Mouse (Mus musculus): ENCODE results near the gene Fam228b. TPM values are rescaled to one million over a fixed set of nuclear protein-coding genes. Genes with fewer than 3 reads are reported as not detected.
A peak's percentile ranks its signal among the peaks of the same experiment; 100 is the strongest.
"Not testable (repeated sequence)": the region's sequence is repeated elsewhere in the genome, so short reads cannot be mapped to it uniquely, and the experiment has no call there.

Fam228b gene
- polyA plus RNA-seq, 1 experiment: not detected

GRCm38 (mm10) chr12:4707488-4708017, 61.5 kb downstream of the Fam228b start:
- TF ChIP-seq POLR2A (IDR thresholded peaks at IDR 0.05; ENCODE audit: insufficient read depth, low read depth, low read length): no peak
- no peak for TF ChIP-seq CTCF (IDR thresholded peaks at IDR 0.05; ENCODE audit: insufficient read depth, low read depth, low read length)
- no peaks in the 10 kb centered on the region for H3K4me1 ChIP-seq (ENCODE audit: control insufficient read depth, insufficient read depth, low read length)
- H3K4me3 ChIP-seq (ENCODE audit: insufficient read depth, low read depth, low read length): no peak overlapping the region
- H3K27ac ChIP-seq (ENCODE audit: insufficient read depth, low read depth, low read length): no peak overlapping the region
- WGBS: 93% methylated on average over 14 of the region's 14 CpGs

GRCm38 (mm10) chr12:4706901-4707300, 62.2 kb downstream of the Fam228b start:
- Histone ChIP-seq H3K4me3 (ENCODE audit: insufficient read depth, low read depth, low read length) (no peak overlapping the region), H3K27ac (ENCODE audit: insufficient read depth, low read depth, low read length) (no peak overlapping the region), H3K4me1 (ENCODE audit: control insufficient read depth, insufficient read depth, low read length) (no peaks in the 10 kb centered on the region)
- 85% methylated on average over 10 of the region's 10 CpGs for WGBS
- no peak for TF ChIP-seq CTCF (IDR thresholded peaks at IDR 0.05; ENCODE audit: insufficient read depth, low read depth, low read length)
- no peak for TF ChIP-seq POLR2A (IDR thresholded peaks at IDR 0.05; ENCODE audit: insufficient read depth, low read depth, low read length)

- 88% methylated on average over 5 of the region's 5 CpGs for WGBS
- no peak for TF ChIP-seq CTCF (IDR thresholded peaks at IDR 0.05; ENCODE audit: insufficient read depth, low read depth, low read length)
- TF ChIP-seq POLR2A (IDR thresholded peaks at IDR 0.05; ENCODE audit: insufficient read depth, low read depth, low read length): no peak
- no peak overlapping the region for H3K27ac ChIP-seq (ENCODE audit: insufficient read depth, low read depth, low read length)
- H3K4me3 ChIP-seq (ENCODE audit: insufficient read depth, low read depth, low read length): no peak overlapping the region
- no peaks in the 10 kb centered on the region for H3K4me1 ChIP-seq (ENCODE audit: control insufficient read depth, insufficient read depth, low read length)
Observed at GRCm38 (mm10) chr12:4706175-4706574, 62.9 kb downstream of the Fam228b start.

- not testable (repeated sequence) for H3K4me3 ChIP-seq (ENCODE audit: insufficient read depth, low read depth, low read length); H3K27ac ChIP-seq (ENCODE audit: insufficient read depth, low read depth, low read length); H3K4me1 ChIP-seq (ENCODE audit: control insufficient read depth, insufficient read depth, low read length)
- 80% methylated on average over 6 of the region's 6 CpGs for WGBS
Observed at GRCm38 (mm10) chr12:4705626-4706025, 63.4 kb downstream of the Fam228b start.

- Histone ChIP-seq H3K4me3 (ENCODE audit: insufficient read depth, low read depth, low read length) (no peak overlapping the region), H3K4me1 (ENCODE audit: control insufficient read depth, insufficient read depth, low read length) (no peaks in the 10 kb centered on the region), H3K27ac (ENCODE audit: insufficient read depth, low read depth, low read length) (no peak overlapping the region)
- 94% methylated on average over 1 of the region's 1 CpGs for WGBS
- TF ChIP-seq CTCF (IDR thresholded peaks at IDR 0.05; ENCODE audit: insufficient read depth, low read depth, low read length) (no peak), POLR2A (IDR thresholded peaks at IDR 0.05; ENCODE audit: insufficient read depth, low read depth, low read length) (no peak)
Observed at GRCm38 (mm10) chr12:4694534-4694933, 74.5 kb downstream of the Fam228b start.

GRCm38 (mm10) chr12:4691193-4691592, 77.9 kb downstream of the Fam228b start:
- Histone ChIP-seq H3K27ac (ENCODE audit: insufficient read depth, low read depth, low read length) (peak overlapping the region; percentile 61), H3K4me3 (ENCODE audit: insufficient read depth, low read depth, low read length) (no peak overlapping the region), H3K4me1 (ENCODE audit: control insufficient read depth, insufficient read depth, low read length) (no peaks in the 10 kb centered on the region)
- WGBS: 81% methylated on average over 3 of the region's 3 CpGs
- TF ChIP-seq POLR2A (IDR thresholded peaks at IDR 0.05; ENCODE audit: insufficient read depth, low read depth, low read length): no peak
- TF ChIP-seq CTCF (IDR thresholded peaks at IDR 0.05; ENCODE audit: insufficient read depth, low read depth, low read length): no peak

Other genes starting within 250 kb of the Fam228b start
- gene Itsn2, start 176.6 kb downstream of the Fam228b start, polyA plus RNA-seq (2012; ENCODE audit: insufficient read depth, insufficient read length, low replicate concordance, missing spikeins): not detected in 2 replicates
- not detected in 2 replicates for gene Gm3625, start 176.3 kb downstream of the Fam228b start, polyA plus RNA-seq (2012; ENCODE audit: insufficient read depth, insufficient read length, low replicate concordance, missing spikeins)
- gene Fam228a, start 30.8 kb downstream of the Fam228b start, polyA plus RNA-seq (2012; ENCODE audit: insufficient read depth, insufficient read length, low replicate concordance, missing spikeins): not detected in 2 replicates
- gene Pfn4, start 245 bp downstream of the Fam228b start, polyA plus RNA-seq (2012; ENCODE audit: insufficient read depth, insufficient read length, low replicate concordance, missing spikeins): not detected in 2 replicates
- gene Sf3b6, start 48.3 kb upstream of the Fam228b start, polyA plus RNA-seq (2012; ENCODE audit: insufficient read depth, insufficient read length, low replicate concordance, missing spikeins): not detected in 2 replicates
- not detected in 2 replicates for gene Fkbp1b, start 72.3 kb upstream of the Fam228b start, polyA plus RNA-seq (2012; ENCODE audit: insufficient read depth, insufficient read length, low replicate concordance, missing spikeins)
- gene Wdcp, start 74.0 kb upstream of the Fam228b start, polyA plus RNA-seq (2012; ENCODE audit: insufficient read depth, insufficient read length, low replicate concordance, missing spikeins): not detected in 2 replicates
- gene Mfsd2b, start 105.1 kb upstream of the Fam228b start, polyA plus RNA-seq (2012; ENCODE audit: insufficient read depth, insufficient read length, low replicate concordance, missing spikeins): not detected in 2 replicates
- not detected in 2 replicates for gene Ubxn2a, start 138.4 kb upstream of the Fam228b start, polyA plus RNA-seq (2012; ENCODE audit: insufficient read depth, insufficient read length, low replicate concordance, missing spikeins)
- gene Atad2b, start 148.1 kb upstream of the Fam228b start, polyA plus RNA-seq (2012; ENCODE audit: insufficient read depth, insufficient read length, low replicate concordance, missing spikeins): not detected in 2 replicates

Data from olfactory bulb, adult 2 months (tissue).